8 mouse cellular contexts compared by ENCODE assay signal in genomic region chr10:61383021-61383714, GRCm38 (mm10). TPM values are rescaled to one million over a fixed set of nuclear protein-coding genes. Genes with fewer than 3 reads are reported as not detected.
DNase-seq lines count a peak whose midpoint lies in the region; ATAC-seq lines count a peak whose summit lies in the region.

Pald1 (minus strand) TSS chr10:61383530.

- intact Hi-C loops in gastrocnemius, postnatal 36 days (cut with DNase I): no loop called here
- intact Hi-C loops in left cerebral cortex, postnatal 4 days (cut with DNase I): no loop called here

- H3K9ac ChIP-seq in intestine, embryonic 16.5 days (ENCODE audit: low read depth, low read length): peak within 1 kb of the TSS; percentile 69

- no peaks in the 10 kb centered on the region for H3K9me3 ChIP-seq in intestine, embryonic 16.5 days (ENCODE audit: control insufficient read depth, low read length)
- no peaks in the 10 kb centered on the region for H3K9me3 ChIP-seq in midbrain, embryonic 10.5 days (replicated peaks)

- peak; percentile 90 for ATAC-seq in intestine, embryonic 16.5 days

- H3K4me2 ChIP-seq in intestine, embryonic 16.5 days (ENCODE audit: low read depth, low read length): peak within 1 kb of the TSS; percentile 93

- peaks cover 25% of the 10 kb centered on the region for H3K4me1 ChIP-seq in intestine, embryonic 16.5 days (ENCODE audit: control insufficient read depth, insufficient read depth, low read length)
- peaks cover 58% of the 10 kb centered on the region for H3K4me1 ChIP-seq in midbrain, embryonic 10.5 days

- peak; percentile 76 for DNase-seq in 3T3-L1 (ENCODE audit: low read depth, low spot score)
- peak; percentile 87 to 92 for DNase-seq in adrenal gland, adult (ENCODE audit: inconsistent age in 2 of 2, low spot score in 1 of 2)
- peak; percentile 91 for DNase-seq in embryo, embryonic 10.5 days (ENCODE audit: low spot score)
- peak; percentile 68 to 79 for DNase-seq in gastrocnemius, postnatal 36 days
- DNase-seq in left cerebral cortex, postnatal 4 days: peak; percentile 86
- DNase-seq in midbrain, embryonic 10.5 days (ENCODE audit: low spot score): peak; percentile 87
- peak; percentile 38 to 66 for DNase-seq in spleen, postnatal 4 days (ENCODE audit: low spot score in 2 of 2)

- H3K4me3 ChIP-seq in intestine, embryonic 16.5 days (ENCODE audit: low read length): peak within 1 kb of the TSS; percentile 66
- peak within 1 kb of the TSS; percentile 74 for H3K4me3 ChIP-seq in midbrain, embryonic 10.5 days

- H3K27ac ChIP-seq in intestine, embryonic 16.5 days (ENCODE audit: low read length): no peak within 1 kb of the TSS
- peak within 1 kb of the TSS; percentile 88 for H3K27ac ChIP-seq in midbrain, embryonic 10.5 days (replicated peaks)

- no peaks in the 10 kb centered on the region for H3K36me3 ChIP-seq in intestine, embryonic 16.5 days (ENCODE audit: control insufficient read depth, insufficient read depth, low read length)
- H3K36me3 ChIP-seq in midbrain, embryonic 10.5 days: no peaks in the 10 kb centered on the region

- H3K27me3 ChIP-seq in intestine, embryonic 16.5 days (replicated peaks; ENCODE audit: control insufficient read depth, insufficient read depth, low read length): no peaks in the 10 kb centered on the region
- H3K27me3 ChIP-seq in midbrain, embryonic 10.5 days (ENCODE audit: low read depth, poor library complexity, severe bottlenecking): peaks cover 54% of the 10 kb centered on the region

- WGBS in intestine, embryonic 16.5 days: under 1% methylated on average over 59 of the region's 60 CpGs
- WGBS in midbrain, embryonic 10.5 days: under 1% methylated on average over 60 of the region's 60 CpGs

RNA-seq across cellular contexts. Expression of gene Pald1, which starts in this region (rescaled TPM):
- total RNA-seq in gastrocnemius, postnatal 36 days (2021): 1 to 10 TPM; 4.4 to 4.5 TPM
- polyA plus RNA-seq in intestine, embryonic 16.5 days (2015; fragmentation: Nextera tagmentation; extraction: Ambion mirVana): 13.2 and 15.0 TPM in 2 replicates
- 10 to 100 TPM; 22.8 to 25.8 TPM for total RNA-seq in left cerebral cortex, postnatal 4 days (2021)
- 35.8 and 36.1 TPM in 2 replicates for polyA plus RNA-seq in midbrain, embryonic 10.5 days (2016; fragmentation: Nextera tagmentation; extraction: Ambion mirVana)

Comparison
In these comparisons a context has a peak if more than half of its experiments do, and no peak if none do; other contexts are left out.
1. RNA of gene Pald1 (total RNA-seq): 22.8 to 25.8 TPM in left cerebral cortex, postnatal 4 days; 4.4 to 4.5 TPM in gastrocnemius, postnatal 36 days; every median in the first group is over 4 times any median in the second.
2. Peak in every context shown above with its lines, with median percentiles within 50 percentile points of each other: DNase-seq.